Mouse (Mus musculus) neutrophil, adult 5-6 weeks (primary cell): ENCODE measurements around the gene Cyp4f17. TPM values are rescaled to one million over a fixed set of nuclear protein-coding genes. Genes with fewer than 3 reads are reported as not detected.

Experiments
- total RNA-seq: library from RNA; stranded (forward); fragments of 200-1000 nt; gene quantifications from 2 replicates; pipeline ENCODE4 v1.2.3, GENCODE M21; 2017

Cyp4f17 gene
- total RNA-seq, 1 experiment from 2014 or later = 1.0 TPM

Other genes with a start within 250 kb of the Cyp4f17 start
- gene Brd4, start 221.3 kb upstream of the Cyp4f17 start, total RNA-seq = 70.2 and 73.6 TPM in 2 replicates
- gene Akap8, start 184.8 kb upstream of the Cyp4f17 start, total RNA-seq = 227 and 237 TPM in 2 replicates
- gene Akap8l, start 155.4 kb upstream of the Cyp4f17 start, total RNA-seq = 275 and 277 TPM in 2 replicates
- gene Wiz, start 116.6 kb upstream of the Cyp4f17 start, total RNA-seq = 9.1 and 12.3 TPM in 2 replicates
- 190 and 210 TPM in 2 replicates for gene Rasal3, start 102.5 kb upstream of the Cyp4f17 start, total RNA-seq
- 8.3 and 8.8 TPM in 2 replicates for gene Pglyrp2, start 81.9 kb upstream of the Cyp4f17 start, total RNA-seq
- not detected in 2 replicates for gene Cyp4f39, start 53.3 kb upstream of the Cyp4f17 start, total RNA-seq
- 7.4 and 10.9 TPM in 2 replicates for gene Cyp4f16, start 30.5 kb downstream of the Cyp4f17 start, total RNA-seq
- gene Cyp4f37, start 115.3 kb downstream of the Cyp4f17 start, total RNA-seq = 0.12 TPM in 1 of 2 replicates, not detected in the other
- not detected in 2 replicates for gene Cyp4f40, start 152.8 kb downstream of the Cyp4f17 start, total RNA-seq
- gene Cyp4f15, start 179.6 kb downstream of the Cyp4f17 start, total RNA-seq = not detected in 2 replicates